Mouse (Mus musculus) stomach, postnatal 0 days (tissue): ENCODE measurements around the gene Tubg1.
"Not testable (repeated sequence)": the region's sequence is repeated elsewhere in the genome, so short reads cannot be mapped to it uniquely, and the experiment has no call there.

Source experiments
- CTCF ChIP-seq: IDR thresholded peaks from 2 replicates; pipeline ENCODE4 v1.5.1; 2016; ENCODE audit warnings: antibody characterized with exemption, low read depth, mild to moderate bottlenecking, moderate library complexity
- EP300 ChIP-seq: optimal IDR thresholded peaks from 2 replicates; pipeline ENCODE3; 2016; ENCODE audit warnings: antibody characterized with exemption

DNA sequence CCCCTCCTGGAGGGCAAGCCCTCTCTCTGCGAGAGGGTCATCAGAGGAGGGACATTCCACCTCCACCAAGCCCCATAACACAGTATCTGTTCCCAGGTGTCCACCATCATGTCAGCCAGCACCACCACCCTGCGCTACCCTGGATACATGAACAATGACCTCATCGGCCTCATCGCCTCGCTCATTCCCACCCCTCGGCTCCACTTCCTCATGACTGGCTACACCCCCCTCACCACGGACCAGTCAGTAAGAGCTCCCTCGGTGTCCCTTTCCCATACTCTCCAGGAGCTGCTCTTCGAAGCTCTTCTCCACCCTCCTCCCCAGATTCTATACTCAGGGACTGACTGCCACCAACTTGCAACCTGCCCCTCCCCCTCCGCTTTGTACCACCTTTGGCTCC, 40.4 kb downstream of the Tubg1 start:
- not testable (repeated sequence) for TF ChIP-seq CTCF, EP300
